Mouse (Mus musculus) midbrain, embryonic 16.5 days (tissue): ENCODE measurements around the gene Atp13a3. TPM values are rescaled to one million over a fixed set of nuclear protein-coding genes. Genes with fewer than 3 reads are reported as not detected.

Experiments used
- ATAC-seq: fragments of 200-750 bp; cut with Nextera tagmentation; 2 replicates; pipeline ENCODE4 v1.8.0; 2017; ENCODE audit warnings: moderate TSS enrichment
- H3K27ac ChIP-seq: fragments of 300-500 bp; sonication (generic); 2 replicates; pipeline ENCODE4 v1.5.1; 2014; ENCODE audit warnings: mild to moderate bottlenecking, low read length, mixed read lengths
- H3K27me3 ChIP-seq: fragments of 300-500 bp; sonication (generic); 2 replicates; pipeline ENCODE4 v1.6.1; 2014; ENCODE audit warnings: low read depth, low read length, mixed read lengths; ENCODE audit not compliant: control insufficient read depth, insufficient read depth
- H3K36me3 ChIP-seq: fragments of 300-500 bp; sonication (generic); 2 replicates; pipeline ENCODE4 v1.6.1; 2014; ENCODE audit warnings: mild to moderate bottlenecking, low read length, moderate library complexity, mixed read lengths; ENCODE audit not compliant: control insufficient read depth, insufficient read depth
- H3K4me1 ChIP-seq: fragments of 300-500 bp; sonication (generic); 2 replicates; pipeline ENCODE4 v1.6.1; 2014; ENCODE audit warnings: mild to moderate bottlenecking, low read length, mixed read lengths; ENCODE audit not compliant: control insufficient read depth, insufficient read depth
- H3K4me2 ChIP-seq: fragments of 300-500 bp; sonication (generic); 2 replicates; pipeline ENCODE4 v1.6.1; 2014; ENCODE audit warnings: mild to moderate bottlenecking, low read length, mixed read lengths
- H3K4me3 ChIP-seq: fragments of 300-500 bp; sonication (generic); 2 replicates; pipeline ENCODE4 v1.5.1; 2014; ENCODE audit warnings: low read depth, mild to moderate bottlenecking, low read length, moderate library complexity, mixed read lengths
- H3K9ac ChIP-seq: fragments of 300-500 bp; sonication (generic); 2 replicates; pipeline ENCODE4 v1.6.1; 2014; ENCODE audit warnings: low read depth, low read length, mixed read lengths
- H3K9me3 ChIP-seq: fragments of 300-500 bp; sonication (generic); replicated peaks from 2 replicates; pipeline ENCODE4 v1.6.1; 2014; ENCODE audit warnings: mild to moderate bottlenecking, low read length, mixed read lengths; ENCODE audit not compliant: control insufficient read depth, poor library complexity, severe bottlenecking
- WGBS: fragments of 180-500 bp; shearing (Covaris S2); extraction: QIAGEN DNeasy Blood & Tissue Kit; methylation state at CpG from one replicate; pipeline ENCODE4 v1.1.7; 2014; 5-methylcytosine and 5-hydroxymethylcytosine counted together
- polyA plus RNA-seq: library from polyadenylated mRNA; unstranded; fragments of >200 nt; fragmentation: Nextera tagmentation; extraction: Ambion mirVana; gene quantifications from 2 replicates; pipeline ENCODE4 v1.2.1, GENCODE M21; 2015

Gene Atp13a3
- polyA plus RNA-seq, 1 experiment from 2014 or later, result 7.5 TPM

DNA sequence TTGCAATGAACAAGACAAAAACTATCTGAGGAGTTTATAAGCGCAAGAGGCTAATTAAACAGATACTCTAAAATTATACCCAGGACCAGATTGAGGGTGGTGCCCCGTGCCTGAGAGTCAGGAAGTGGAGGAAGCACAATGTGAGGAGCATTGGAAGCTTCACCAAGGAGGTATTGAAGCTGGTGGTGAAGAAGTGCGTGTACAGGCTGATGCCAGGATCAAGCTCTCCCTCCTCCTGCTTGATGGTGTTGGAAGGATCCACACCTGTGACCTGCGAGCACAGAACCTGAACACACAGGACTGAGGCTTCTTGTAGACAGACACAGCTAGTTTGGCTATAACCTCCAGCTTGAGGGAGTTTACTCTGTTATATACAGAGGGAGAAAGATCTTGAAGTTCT, 99.7 kb downstream of the Atp13a3 start:
- 88% methylated on average over 4 of the region's 4 CpGs for WGBS
- H3K27me3 ChIP-seq, result peaks cover 24% of the 10 kb centered on the region
- H3K27ac ChIP-seq, result no peak overlapping the region
- H3K36me3 ChIP-seq, result no peaks in the 10 kb centered on the region
- ATAC-seq, result no peak
- no peak overlapping the region for H3K4me3 ChIP-seq
- H3K4me2 ChIP-seq, result no peak overlapping the region
- peaks cover 18% of the 10 kb centered on the region for H3K4me1 ChIP-seq
- H3K9ac ChIP-seq, result no peak overlapping the region
- no peaks in the 10 kb centered on the region for H3K9me3 ChIP-seq

DNA sequence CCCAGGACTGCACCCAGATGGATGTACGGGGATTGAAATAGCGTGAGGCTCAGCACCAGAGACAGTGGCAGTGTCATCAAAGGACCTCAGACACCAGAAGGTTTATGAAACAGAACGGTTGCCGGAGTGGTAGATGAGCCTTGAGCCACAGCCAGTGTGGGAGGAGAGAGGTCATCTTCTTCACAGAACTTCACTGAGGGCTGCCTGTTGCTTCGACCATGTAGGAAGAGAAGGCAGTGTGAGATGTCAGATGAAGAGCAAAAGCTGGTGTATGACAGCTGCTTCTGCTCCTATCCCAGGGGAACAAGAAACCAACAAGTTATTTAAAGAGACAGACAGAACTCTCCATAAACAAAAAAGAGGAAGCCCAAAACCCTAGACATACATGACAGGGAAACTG, 101.5 kb downstream of the Atp13a3 start:
- H3K36me3 ChIP-seq, result no peaks in the 10 kb centered on the region
- no peak overlapping the region for H3K4me2 ChIP-seq
- 79% methylated on average over 5 of the region's 5 CpGs for WGBS
- H3K9me3 ChIP-seq, result no peaks in the 10 kb centered on the region
- no peak for ATAC-seq
- H3K27me3 ChIP-seq, result peaks cover 14% of the 10 kb centered on the region
- no peak overlapping the region for H3K27ac ChIP-seq
- no peak overlapping the region for H3K4me3 ChIP-seq
- H3K9ac ChIP-seq, result no peak overlapping the region
- peaks cover 8% of the 10 kb centered on the region for H3K4me1 ChIP-seq

DNA sequence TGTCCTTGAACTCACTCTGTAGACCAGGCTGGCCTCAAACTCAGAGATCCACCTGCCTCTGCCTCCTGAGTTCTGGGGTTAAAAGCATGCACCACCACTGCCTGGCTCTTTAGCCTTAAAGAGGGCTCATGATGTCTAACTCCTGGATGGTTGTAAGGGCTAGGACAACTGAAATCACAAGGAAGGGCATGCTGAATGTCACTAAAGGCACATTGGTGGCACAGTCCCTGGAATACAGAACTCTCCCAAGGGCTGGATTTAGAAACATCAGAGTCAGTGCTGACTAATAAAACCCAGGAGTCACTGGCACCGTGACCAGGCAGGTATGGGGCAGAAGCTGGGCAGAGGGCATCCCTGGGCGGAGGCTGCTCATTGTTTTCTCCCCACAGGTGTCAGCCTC, 102.4 kb downstream of the Atp13a3 start:
- WGBS, result 87% methylated on average over 2 of the region's 2 CpGs
- H3K9me3 ChIP-seq, result no peaks in the 10 kb centered on the region
- H3K9ac ChIP-seq, result no peak overlapping the region
- peaks cover 13% of the 10 kb centered on the region for H3K27me3 ChIP-seq
- H3K27ac ChIP-seq, result no peak overlapping the region
- no peaks in the 10 kb centered on the region for H3K36me3 ChIP-seq
- ATAC-seq, result no peak
- no peak overlapping the region for H3K4me3 ChIP-seq
- no peak overlapping the region for H3K4me2 ChIP-seq
- peaks cover 4% of the 10 kb centered on the region; the same call in 1 of the 2 replicates for H3K4me1 ChIP-seq

DNA sequence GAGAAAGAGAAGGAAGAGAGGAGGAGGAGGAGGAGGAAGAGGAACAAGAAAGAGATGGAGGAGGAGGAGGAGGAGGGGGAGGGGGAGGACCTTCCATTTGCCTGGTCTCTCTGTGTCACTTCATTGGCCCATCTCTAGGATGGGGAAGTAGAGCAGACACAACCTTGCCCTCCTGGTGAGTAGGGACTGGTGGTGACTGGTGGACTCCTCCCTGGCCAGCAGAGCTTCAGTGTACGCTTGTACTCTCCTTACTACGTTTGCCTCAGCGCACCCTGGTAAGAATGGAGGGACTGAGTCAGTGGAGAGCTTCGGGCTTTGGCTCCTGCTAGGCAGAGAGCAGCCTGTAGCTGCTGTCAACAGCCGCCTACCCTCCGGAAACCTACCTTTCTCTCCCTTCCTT, 103.1 kb downstream of the Atp13a3 start:
- H3K27me3 ChIP-seq, result peaks cover 6% of the 10 kb centered on the region
- ATAC-seq, result no peak
- no peak overlapping the region for H3K4me2 ChIP-seq
- H3K4me1 ChIP-seq, result no peaks in the 10 kb centered on the region
- no peak overlapping the region for H3K27ac ChIP-seq
- H3K4me3 ChIP-seq, result no peak overlapping the region
- H3K36me3 ChIP-seq, result no peaks in the 10 kb centered on the region
- H3K9me3 ChIP-seq, result no peaks in the 10 kb centered on the region
- H3K9ac ChIP-seq, result no peak overlapping the region
- 90% methylated on average over 6 of the region's 6 CpGs for WGBS

DNA sequence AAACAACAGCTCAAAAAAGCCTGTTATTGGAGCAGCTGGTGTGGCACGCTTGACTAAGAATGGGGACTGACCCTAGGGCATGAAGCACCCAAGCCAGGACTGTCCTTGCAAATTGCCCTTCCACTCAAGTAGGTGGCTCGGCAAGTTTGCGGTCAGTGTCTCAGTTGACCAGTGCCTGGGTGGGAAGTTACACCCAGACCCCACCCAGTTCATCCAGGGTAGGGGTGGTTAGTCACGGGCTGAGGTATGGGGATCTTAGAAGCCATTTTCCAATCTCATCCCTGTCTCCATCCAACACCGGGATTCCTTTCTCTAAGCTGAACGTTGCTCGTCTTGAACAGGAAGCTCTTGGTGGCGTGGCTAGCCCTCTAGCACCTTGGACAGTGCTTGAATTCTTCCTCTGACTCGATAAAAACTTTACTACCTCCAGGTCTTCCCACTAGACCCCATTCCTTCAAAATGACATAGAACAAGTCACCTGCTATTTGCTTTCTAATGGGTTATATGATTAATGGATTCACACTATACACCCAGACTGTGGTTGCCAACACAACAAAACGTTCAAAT, 106.0 kb downstream of the Atp13a3 start:
- no peak for ATAC-seq
- no peaks in the 10 kb centered on the region for H3K27me3 ChIP-seq
- no peak overlapping the region for H3K9ac ChIP-seq
- H3K4me3 ChIP-seq, result no peak overlapping the region
- no peak overlapping the region for H3K27ac ChIP-seq
- H3K4me1 ChIP-seq, result no peaks in the 10 kb centered on the region
- no peaks in the 10 kb centered on the region for H3K36me3 ChIP-seq
- H3K4me2 ChIP-seq, result no peak overlapping the region
- H3K9me3 ChIP-seq, result no peaks in the 10 kb centered on the region
- WGBS, result 79% methylated on average over 10 of the region's 10 CpGs

DNA sequence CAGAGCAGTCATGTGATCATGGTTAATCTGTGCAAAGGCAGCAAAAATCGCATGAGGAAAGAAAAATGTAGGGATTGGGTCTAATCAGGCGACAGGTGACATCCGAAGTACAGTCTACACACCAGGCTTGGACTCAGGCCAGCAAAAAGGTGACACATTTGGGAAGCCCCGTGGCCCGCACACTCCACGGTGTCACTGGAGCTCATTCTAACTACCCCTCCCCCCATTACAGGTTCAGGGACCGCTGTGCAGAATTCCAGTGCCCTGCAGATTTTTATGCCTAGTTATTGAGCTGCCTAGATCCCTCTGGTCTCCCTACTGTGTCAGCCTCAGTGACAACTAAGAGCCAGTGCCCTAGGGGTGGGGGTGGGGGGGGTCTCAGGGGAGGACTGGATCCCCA, 108.3 kb downstream of the Atp13a3 start:
- ATAC-seq, result no peak
- 94% methylated on average over 7 of the region's 7 CpGs for WGBS
- Histone ChIP-seq H3K9me3 (no peaks in the 10 kb centered on the region), H3K4me1 (no peaks in the 10 kb centered on the region), H3K4me3 (no peak overlapping the region), H3K27ac (no peak overlapping the region), H3K4me2 (no peak overlapping the region), H3K27me3 (no peaks in the 10 kb centered on the region), H3K36me3 (no peaks in the 10 kb centered on the region), H3K9ac (no peak overlapping the region)

DNA sequence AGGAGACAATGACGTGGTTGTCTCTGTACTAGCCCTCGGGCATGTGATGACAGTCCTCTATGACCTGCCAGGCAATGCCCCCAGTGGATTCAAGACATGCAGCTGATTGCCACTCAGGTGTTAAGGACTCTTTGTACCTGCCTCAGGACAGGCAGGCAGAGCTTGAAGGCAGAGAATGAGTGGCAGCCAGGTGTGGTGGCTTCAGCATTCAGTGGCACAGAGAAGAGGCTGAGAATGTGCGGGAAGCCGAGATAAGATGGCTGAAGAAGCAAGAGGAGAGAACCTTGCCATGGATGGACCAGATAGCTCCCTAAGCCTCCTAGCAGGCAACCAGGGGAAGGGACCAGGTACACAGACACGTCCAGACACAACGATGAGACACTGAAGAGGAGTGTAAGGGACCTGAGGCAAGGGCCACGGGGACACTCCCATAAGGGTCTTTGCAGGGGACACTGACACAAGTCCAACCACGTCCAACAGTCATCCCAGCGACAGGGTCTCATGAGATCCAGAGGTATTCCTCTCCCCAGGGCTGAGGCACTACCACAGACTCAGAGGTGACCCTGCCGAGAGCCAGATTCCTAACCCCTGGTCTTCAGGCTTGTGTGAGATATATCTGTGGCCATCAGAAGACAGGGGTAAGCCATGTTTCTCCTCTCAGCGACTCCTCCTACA, 109.0 kb downstream of the Atp13a3 start:
- H3K4me3 ChIP-seq, result no peak overlapping the region
- no peaks in the 10 kb centered on the region for H3K36me3 ChIP-seq
- no peaks in the 10 kb centered on the region for H3K27me3 ChIP-seq
- H3K9ac ChIP-seq, result no peak overlapping the region
- no peak for ATAC-seq
- 88% methylated on average over 11 of the region's 11 CpGs for WGBS
- no peak overlapping the region for H3K4me2 ChIP-seq
- no peaks in the 10 kb centered on the region for H3K4me1 ChIP-seq
- H3K9me3 ChIP-seq, result no peaks in the 10 kb centered on the region
- H3K27ac ChIP-seq, result no peak overlapping the region

DNA sequence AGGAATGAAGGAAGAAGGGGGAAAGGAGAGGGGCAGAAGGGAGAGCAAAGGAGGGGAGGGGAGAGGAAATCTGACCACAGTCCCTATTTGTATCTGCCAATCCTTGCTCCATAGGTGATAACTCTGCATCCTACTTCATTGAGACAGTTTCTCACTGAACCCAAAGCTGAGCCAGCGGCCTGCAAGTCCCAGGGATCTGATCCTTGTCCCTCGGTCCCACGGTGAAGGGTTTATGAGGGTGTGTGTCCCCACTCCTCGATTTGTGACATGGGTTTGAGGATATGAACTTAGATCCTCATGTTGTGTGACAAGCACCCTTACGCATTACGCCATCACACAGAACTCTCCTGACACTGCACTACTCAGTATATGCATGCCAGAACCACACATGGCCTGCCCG, 110.7 kb downstream of the Atp13a3 start:
- H3K9ac ChIP-seq, result no peak overlapping the region
- no peak overlapping the region for H3K4me2 ChIP-seq
- H3K4me3 ChIP-seq, result no peak overlapping the region
- no peaks in the 10 kb centered on the region for H3K27me3 ChIP-seq
- H3K9me3 ChIP-seq, result no peaks in the 10 kb centered on the region
- H3K4me1 ChIP-seq, result no peaks in the 10 kb centered on the region
- H3K36me3 ChIP-seq, result no peaks in the 10 kb centered on the region
- WGBS, result 89% methylated on average over 7 of the region's 7 CpGs
- H3K27ac ChIP-seq, result no peak overlapping the region
- no peak for ATAC-seq

DNA sequence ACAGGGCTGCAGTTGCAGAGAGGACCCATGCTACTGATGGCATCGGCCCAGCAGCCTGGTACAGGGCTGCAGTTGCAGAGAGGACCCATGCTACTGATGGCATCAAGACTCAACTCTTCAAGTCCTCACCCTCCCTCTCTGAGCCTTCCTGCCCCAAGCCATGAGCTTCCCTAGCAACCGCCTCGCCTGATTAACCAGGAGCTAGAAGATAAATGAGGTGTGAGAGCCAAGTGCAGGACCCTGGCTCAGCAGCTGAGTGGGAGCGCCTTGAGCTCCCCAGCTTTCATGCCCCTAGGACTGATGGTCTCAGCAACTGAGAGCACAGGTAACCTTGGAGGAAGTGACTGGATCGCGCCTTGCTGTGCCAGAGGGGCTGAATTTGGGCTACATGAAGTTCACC, 115.3 kb downstream of the Atp13a3 start:
- no peaks in the 10 kb centered on the region for H3K9me3 ChIP-seq
- no peaks in the 10 kb centered on the region for H3K27me3 ChIP-seq
- H3K4me1 ChIP-seq, result no peaks in the 10 kb centered on the region
- no peak overlapping the region for H3K9ac ChIP-seq
- H3K36me3 ChIP-seq, result no peaks in the 10 kb centered on the region
- ATAC-seq, result no peak
- H3K4me3 ChIP-seq, result no peak overlapping the region
- 87% methylated on average over 6 of the region's 6 CpGs for WGBS
- H3K4me2 ChIP-seq, result no peak overlapping the region
- H3K27ac ChIP-seq, result no peak overlapping the region
